Mouse (Mus musculus) frontal cortex, postnatal 14 days (tissue): Measurements from ENCODE around the gene H60b.
"Not testable (repeated sequence)": the region's sequence is repeated elsewhere in the genome, so short reads cannot be mapped to it uniquely, and the experiment has no call there.

ENCODE experiments used
- DNase-seq, 2 experiments: peaks; one replicate each; pipeline ENCODE4 v3.0.0; 2022; ENCODE audit warnings: low spot score in 2 of 2

H60b gene

DNA sequence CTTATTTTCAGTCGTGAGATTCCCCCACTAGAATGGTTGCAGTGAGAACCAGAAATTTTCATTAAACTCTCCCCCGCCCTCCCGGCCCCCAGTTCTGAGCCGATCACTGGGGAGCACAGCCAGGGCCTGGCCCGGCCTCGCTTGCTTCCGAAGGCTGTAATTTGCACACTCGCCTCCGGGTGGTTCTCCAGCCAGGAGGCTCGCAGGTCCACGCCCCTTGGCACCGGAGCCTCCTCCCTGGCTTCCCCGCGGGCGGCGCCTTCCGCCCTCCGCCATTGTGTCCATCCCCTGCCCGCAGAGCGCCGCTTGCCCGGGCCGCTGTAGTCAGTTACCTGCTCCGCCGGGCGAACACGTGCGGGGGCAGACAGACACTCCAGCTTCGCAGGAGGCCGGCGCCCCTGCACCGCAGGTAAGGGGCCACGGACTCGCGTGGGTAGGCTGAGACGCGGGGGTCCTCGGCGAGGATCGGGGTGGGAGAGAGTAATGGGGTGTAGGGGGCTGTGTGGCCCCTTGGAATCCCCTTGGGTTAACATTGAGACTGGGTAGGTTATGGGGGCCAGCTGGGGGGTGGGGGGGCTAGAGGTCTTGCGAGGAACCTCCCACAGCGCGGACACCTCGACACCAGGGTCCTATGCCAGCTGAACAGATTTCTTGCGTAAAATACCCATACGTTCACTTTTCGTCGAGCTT is at the start of gene H60b, which contains the start of gene Raet1e:
Gene H60b, plus strand, starts transcription at position 277 of the 690 bp plus-strand sequence.
Gene Raet1e, plus strand, starts transcription at position 260 of the 690 bp plus-strand sequence.
- not testable (repeated sequence) for DNase-seq

GRCm38 (mm10) chr10:22140665-22141280 is 17.6 kb upstream of the H60b start:
- DNase-seq: peak; percentile 22 to 69

DNA sequence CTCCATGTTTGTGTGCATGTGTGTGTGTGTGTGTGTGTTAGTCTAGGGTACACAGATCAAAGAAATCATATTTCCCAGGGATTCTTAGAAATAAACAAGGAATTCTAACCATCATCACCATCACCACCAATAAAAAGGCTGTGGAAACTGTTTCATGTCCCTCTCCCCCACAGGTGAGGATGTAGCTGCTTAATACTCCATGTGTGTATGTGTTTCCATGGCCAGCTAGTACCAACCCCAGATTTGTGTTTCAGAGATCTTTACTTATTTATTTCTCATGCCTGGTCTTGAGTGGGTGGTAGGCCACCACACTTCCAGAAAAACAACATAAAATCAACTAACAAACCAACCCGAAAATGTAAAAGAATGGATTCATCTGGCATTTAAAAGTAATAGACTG is 16.2 kb upstream of the H60b start:
- not testable (repeated sequence) for DNase-seq

DNA sequence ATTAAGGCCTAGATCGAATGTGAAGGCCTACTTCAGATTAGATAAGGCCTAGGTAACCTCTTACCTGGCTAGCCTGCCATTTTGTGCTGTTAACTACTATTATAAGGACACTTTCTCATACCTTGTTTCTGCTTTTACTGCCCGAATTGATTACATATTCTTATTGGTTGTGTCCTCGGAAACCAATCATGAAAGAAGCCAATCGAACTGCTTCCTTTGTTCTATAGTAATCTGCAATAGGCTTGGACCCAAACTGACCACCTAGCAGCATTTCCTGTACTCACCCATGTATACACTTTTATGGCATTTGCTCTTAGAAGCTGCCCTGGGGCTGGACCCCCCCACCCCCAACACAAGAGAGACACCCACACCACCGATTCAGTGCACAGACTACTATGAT is 15.5 kb upstream of the H60b start:
- no peak for DNase-seq

GRCm38 (mm10) chr10:22148441-22149072 is 9.8 kb upstream of the H60b start:
- DNase-seq: peak in 1 of 2 experiments; percentile 10

DNA sequence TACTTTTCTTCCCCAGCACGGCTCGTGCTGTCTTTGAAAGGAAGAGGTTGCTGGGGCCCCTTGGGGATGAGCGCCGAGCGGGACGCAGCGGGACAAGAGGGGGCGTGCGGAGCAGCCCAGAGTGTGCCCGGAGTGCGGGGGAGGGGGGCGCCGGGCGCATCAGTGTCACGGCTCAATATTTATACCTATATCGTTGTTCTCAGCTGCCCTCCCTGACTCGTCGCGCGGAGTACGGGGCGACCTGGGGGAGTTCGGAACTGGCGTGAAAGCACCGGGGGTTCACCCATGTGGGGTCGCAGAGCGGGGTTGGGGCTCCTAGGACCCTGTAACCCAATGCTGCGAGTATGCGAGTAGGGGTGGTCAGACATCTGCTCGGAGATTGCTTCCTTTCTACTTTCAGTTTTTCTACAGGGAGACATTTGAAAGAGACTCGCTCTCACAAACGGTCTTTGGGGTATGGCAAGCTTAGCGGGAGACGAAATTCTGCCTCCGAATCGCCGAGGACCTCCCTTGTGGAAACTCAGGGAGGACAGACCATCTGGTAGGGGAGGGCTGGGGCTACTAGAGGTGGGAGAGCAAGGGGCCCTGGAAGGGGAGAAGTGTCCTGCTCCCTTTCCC is 9.2 kb upstream of the H60b start, which contains the start of gene E030030I06Rik:
Gene E030030I06Rik, minus strand, starts transcription at position 198 of the 618 bp plus-strand sequence.
- DNase-seq: peak in 1 of 2 experiments; percentile 28

DNA sequence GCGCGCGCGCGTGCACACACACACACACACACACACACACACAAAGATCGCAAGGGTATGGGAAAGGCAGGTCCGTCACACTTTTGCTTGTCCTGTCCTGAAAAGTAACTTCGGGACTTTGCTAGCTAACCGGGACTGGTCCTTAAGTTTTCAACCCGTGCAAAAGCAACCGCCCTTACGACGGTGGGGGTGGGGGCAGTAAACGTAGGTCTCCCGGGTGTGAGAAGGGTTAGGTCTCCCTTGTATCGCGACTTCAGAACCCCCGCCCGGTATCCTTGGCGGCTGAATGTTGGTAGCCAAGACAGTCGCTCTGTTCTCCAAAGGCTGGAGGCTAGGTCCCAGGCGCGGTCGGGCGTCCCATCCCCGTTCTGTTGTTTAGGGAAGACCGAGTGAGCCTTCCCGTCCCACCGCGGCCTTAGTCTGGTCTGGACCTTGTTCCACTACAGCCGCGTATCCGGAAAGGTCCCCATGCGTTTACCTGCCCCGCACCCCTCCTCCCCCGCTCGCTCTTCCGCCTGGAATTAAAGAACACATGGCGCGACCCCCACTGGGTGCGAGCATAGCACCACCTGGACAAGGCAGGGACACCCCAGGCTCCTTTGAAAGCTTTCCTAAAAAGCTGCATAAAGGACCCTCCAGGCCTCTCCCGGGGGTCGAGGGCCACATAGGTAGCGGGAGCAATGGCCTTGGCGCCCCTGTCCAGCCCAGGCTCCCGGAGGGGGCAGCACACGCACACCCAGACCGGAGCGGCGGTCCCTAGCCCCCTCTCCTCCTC is 8.5 kb upstream of the H60b start:
- no peak for DNase-seq

DNA sequence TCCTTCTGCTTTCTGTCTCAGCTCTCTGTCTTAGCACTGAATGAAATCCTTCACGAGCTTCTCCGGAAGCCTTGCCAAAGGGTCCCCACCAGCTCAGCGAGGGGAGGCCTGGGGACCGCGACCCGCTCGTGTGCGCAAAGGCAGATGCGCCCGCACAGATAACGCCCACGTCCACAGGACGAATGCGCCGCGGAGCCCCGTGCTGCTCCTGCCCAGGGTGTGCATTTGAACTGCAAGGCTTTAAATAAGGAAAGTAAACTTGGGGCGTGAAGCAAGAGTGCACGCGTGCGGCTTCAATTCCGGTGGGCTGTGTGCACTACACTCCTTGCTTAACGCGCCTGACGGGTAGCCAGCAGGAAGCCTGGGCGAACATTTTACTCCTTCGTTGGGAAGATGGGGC is 7.8 kb upstream of the H60b start:
- no peak for DNase-seq

DNA sequence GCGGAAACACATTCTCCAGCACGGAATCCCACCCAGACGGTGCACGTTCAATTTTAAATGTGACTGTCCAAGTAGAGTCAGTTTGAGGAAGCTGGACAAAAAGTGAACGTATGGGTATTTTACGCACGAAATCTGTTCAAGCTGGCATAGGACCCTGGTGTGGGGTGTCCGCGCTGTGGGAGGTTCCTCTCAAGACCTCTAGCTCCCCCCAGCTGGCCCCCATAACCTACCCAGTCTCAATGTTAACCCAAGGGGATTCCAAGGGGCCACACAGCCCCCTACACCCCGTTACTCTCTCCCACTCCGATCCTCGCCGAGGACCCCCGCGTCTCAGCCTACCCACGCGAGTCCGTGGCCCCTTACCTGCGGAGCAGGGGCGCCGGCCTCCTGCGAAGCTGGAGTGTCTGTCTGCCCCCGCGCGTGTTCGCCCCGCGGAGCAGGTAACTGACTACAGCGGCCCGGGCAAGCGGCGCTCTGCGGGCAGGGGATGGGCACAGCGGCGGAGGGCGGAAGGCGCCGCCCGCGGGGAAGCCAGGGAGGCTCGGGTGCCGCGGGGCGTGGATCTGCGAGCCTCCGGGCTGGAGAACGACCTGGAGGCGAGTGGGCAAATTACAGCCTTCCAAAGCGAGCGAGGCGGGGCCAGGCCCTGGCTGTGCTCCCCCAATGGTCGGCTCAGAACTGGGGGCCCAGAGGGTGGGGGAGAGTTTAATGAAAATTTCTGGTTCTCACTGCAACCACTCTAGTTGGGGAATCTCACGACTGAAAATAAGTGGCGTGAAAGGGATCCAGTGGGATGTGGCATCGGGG is 7.1 kb upstream of the H60b start:
- DNase-seq: not testable (repeated sequence)

- not testable (repeated sequence) for DNase-seq
Measured at GRCm38 (mm10) chr10:22151863-22152640, 6.3 kb upstream of the H60b start.

DNA sequence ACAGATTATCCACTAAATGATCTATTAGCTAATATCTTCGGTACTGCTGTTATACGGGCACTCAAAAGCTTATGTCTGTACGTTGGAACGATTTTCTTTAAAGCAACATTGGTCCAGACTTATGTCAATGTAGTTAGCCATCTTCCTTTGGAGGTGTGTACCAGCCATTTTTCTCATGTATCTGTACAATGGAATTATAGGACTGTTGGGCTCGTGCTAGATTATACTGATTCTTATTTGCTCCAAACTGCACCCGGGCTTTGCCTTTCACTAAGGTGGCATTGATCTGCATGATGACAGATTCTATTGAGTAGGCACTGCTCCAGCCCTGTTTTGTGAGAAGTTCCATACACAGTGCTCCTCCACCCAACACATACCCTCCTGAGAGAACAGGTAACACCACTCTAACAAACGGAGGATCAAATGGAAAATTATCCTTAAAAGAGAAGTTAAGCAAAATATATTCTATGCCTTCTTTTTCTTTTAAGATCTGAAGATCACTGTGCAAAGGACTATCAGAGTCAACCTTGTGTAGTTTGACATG is 5.2 kb upstream of the H60b start:
- not testable (repeated sequence) for DNase-seq

- not testable (repeated sequence) for DNase-seq
Measured at GRCm38 (mm10) chr10:22154127-22154526, 4.3 kb upstream of the H60b start.

- no peak for DNase-seq
Measured at GRCm38 (mm10) chr10:22154871-22155799, 3.3 kb upstream of the H60b start.

- no peak for DNase-seq
Measured at GRCm38 (mm10) chr10:22159131-22159561, 760 bp downstream of the H60b start.

- DNase-seq: no peak
Measured at GRCm38 (mm10) chr10:22159581-22160140, 1.3 kb downstream of the H60b start.

DNA sequence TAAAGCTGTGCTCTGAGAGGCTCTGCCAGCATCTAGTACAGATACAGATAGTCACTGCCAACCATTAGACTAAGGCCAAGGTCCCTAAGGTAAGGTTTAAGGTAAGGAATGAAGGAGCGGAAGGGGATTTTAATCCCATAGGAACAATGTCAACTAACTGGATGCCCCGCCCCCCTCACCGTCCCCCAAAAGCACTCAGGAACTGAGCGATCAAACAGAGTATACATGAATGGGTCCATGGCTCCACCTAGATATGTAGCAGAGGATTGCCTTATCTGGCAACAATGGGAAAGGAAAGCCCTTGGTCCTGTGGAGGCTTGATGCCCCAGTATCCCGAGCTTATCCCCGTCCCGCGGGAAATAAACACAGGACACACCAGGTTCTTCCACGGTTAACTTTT is 4.9 kb downstream of the H60b start:
- DNase-seq: not testable (repeated sequence)

DNA sequence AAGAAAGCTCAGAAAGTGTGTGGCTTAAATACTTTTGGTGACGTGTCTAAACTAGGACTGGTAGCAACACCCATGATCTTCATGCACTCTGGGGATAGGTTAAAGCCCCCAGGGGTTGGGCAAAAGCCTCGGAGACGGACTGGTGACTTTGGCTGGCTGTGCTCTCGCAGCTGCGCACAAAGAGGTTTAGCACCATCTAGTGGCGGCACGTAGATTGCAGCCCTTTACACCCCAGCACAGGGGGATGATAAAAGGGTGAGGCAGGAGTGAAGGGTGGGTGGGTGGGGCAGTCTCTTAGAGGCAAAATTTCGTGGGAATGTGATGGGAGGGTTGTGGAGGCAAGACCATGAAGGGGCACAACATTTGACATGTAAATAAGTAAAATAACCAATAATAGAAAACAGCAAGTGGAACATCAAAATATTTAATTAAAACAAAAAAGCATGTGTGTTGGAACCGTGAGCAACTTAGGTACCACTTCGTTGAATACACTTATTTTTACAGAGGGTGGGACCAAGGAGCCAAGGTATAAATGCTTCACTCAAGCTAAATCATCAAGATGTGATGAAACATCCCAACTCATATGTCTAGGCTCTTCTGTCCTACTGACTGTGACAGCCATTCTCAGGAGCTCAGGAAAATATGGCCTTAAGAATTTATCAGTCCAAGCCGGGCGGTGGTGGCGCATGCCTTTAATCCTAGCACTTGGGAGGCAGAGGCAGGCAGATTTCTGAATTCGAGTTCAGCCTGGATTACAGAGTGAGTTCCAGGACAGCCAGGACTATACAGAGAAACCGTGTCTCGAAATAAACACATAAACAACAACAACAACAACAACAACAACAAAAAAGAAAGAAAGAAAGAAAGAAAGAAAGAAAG is 5.6 kb downstream of the H60b start:
- DNase-seq: peak; percentile 20 to 65
